Comparison of ENCODE assay signal across 12 mouse cellular contexts in genomic region chr5:149623815-149624675, GRCm38 (mm10). TPM values are rescaled to one million over a fixed set of nuclear protein-coding genes. Genes with fewer than 3 reads are reported as not detected.
A peak's percentile ranks its signal among the peaks of the same experiment; 100 is the strongest.
DNase-seq lines count a peak whose midpoint lies in the region; ATAC-seq and TF ChIP-seq lines count a peak whose summit lies in the region.
"Had no signal": no experiment of that assay in that cellular context is flagged by ENCODE, and none has a peak within 500 bp of the region (broad histone marks: within the 10 kb centered on the region; RNA-seq: fewer than 3 reads in every experiment).

No protein-coding gene starts in this region.

- no peaks in the 10 kb centered on the region for H3K27me3 ChIP-seq in intestine, embryonic 16.5 days (replicated peaks; ENCODE audit: control insufficient read depth, insufficient read depth, low read length)
- H3K27me3 ChIP-seq in intestine, embryonic 15.5 days (replicated peaks): no peaks in the 10 kb centered on the region
- H3K27me3 ChIP-seq in liver, embryonic 14.5 days (ENCODE audit: control insufficient read depth, insufficient read depth, low read length): no peaks in the 10 kb centered on the region

- no peak for DNase-seq in ES-E14 (ENCODE audit: low read depth, low spot score)
- DNase-seq in c-Kit-negative CD71-positive TER-119-positive erythroid progenitor cells, embryonic 14.5 days (ENCODE audit: low read depth, low spot score): peak; percentile 75
- peak; percentile 65 to 73 (median 67) for DNase-seq in liver, embryonic 14.5 days (ENCODE audit: low read depth in 3 of 3, low spot score in 3 of 3)
- no peak for DNase-seq in right cerebral cortex, adult 2 months (ENCODE audit: low spot score in 2 of 2)
- DNase-seq in embryo, embryonic 9.5 days (ENCODE audit: extremely low spot score): no peak
- DNase-seq in right cerebral cortex, postnatal 14 days: no peak
- DNase-seq: cerebellum, postnatal 25 days; gastrocnemius, adult 2 months; heart, postnatal 36 days; layer of hippocampus, postnatal 36 days had no signal

- 74% methylated on average over 8 of the region's 8 CpGs for WGBS in intestine, embryonic 16.5 days
- WGBS in intestine, embryonic 15.5 days: 71% methylated on average over 8 of the region's 8 CpGs
- WGBS in liver, embryonic 14.5 days (ENCODE audit: insufficient replicate concordance): 27% methylated on average over 8 of the region's 8 CpGs

- no peaks in the 10 kb centered on the region for H3K4me1 ChIP-seq in intestine, embryonic 16.5 days (ENCODE audit: control insufficient read depth, insufficient read depth, low read length)
- no peaks in the 10 kb centered on the region for H3K4me1 ChIP-seq in intestine, embryonic 15.5 days (replicated peaks)
- peaks cover 0 to 5% of the 10 kb centered on the region in 2 experiments; a peak in 2 of 4 replicates for H3K4me1 ChIP-seq in ES-E14 (ENCODE audit: control insufficient read depth in 2 of 2, insufficient read depth in 2 of 2, low read length in 2 of 2, poor library complexity in 1 of 2)
- H3K4me1 ChIP-seq in liver, embryonic 14.5 days (replicated peaks; ENCODE audit: control insufficient read depth in 2 of 2, insufficient read depth in 2 of 2, low read length in 1 of 2): peaks cover 15 to 18% of the 10 kb centered on the region in 2 experiments

- H3K4me3 ChIP-seq in intestine, embryonic 16.5 days (ENCODE audit: low read length): no peak overlapping the region
- H3K4me3 ChIP-seq in intestine, embryonic 15.5 days (replicated peaks): no peak overlapping the region
- H3K4me3 ChIP-seq in ES-E14 (ENCODE audit: insufficient read depth in 1 of 2, low read depth in 1 of 2, low read length in 2 of 2, poor library complexity in 1 of 2, severe bottlenecking in 1 of 2): no peak overlapping the region
- no peak overlapping the region for H3K4me3 ChIP-seq in liver, embryonic 14.5 days (ENCODE audit: insufficient read depth in 1 of 2, low read depth in 2 of 2, low read length in 2 of 2)
- H3K4me3 ChIP-seq: gastrocnemius, adult 2 months had no signal

- H3K9me3 ChIP-seq in intestine, embryonic 16.5 days (ENCODE audit: control insufficient read depth, low read length): no peaks in the 10 kb centered on the region
- H3K9me3 ChIP-seq in intestine, embryonic 15.5 days: no peaks in the 10 kb centered on the region
- no peaks in the 10 kb centered on the region for H3K9me3 ChIP-seq in ES-E14 (ENCODE audit: control insufficient read depth, insufficient read depth, low read depth, low read length)
- no peaks in the 10 kb centered on the region for H3K9me3 ChIP-seq in liver, embryonic 14.5 days (ENCODE audit: control insufficient read depth, low read length)

- ATAC-seq in intestine, embryonic 16.5 days: 0 out of 2 replicates have a peak, but pooled peaks have one; percentile 50
- no peak for ATAC-seq in intestine, embryonic 15.5 days
- peak; percentile 87 for ATAC-seq in liver, embryonic 14.5 days (ENCODE audit: insufficient read depth)

- in situ Hi-C loops in ES-E14 (cut with MboI; ENCODE audit: low sequenced_read_pairs in 2 of 2, unreplicated experiment in 2 of 2): no loop called here

- H3K27ac ChIP-seq in intestine, embryonic 16.5 days (ENCODE audit: low read length): no peak overlapping the region
- H3K27ac ChIP-seq in intestine, embryonic 15.5 days: no peak overlapping the region
- no peak overlapping the region for H3K27ac ChIP-seq in ES-E14 (ENCODE audit: insufficient read depth, low read depth, low read length, poor library complexity, severe bottlenecking)
- peak overlapping the region; percentile 93 for H3K27ac ChIP-seq in liver, embryonic 14.5 days
- H3K27ac ChIP-seq: gastrocnemius, adult 2 months had no signal

- peak; percentile 54 for TF ChIP-seq EP300 in liver, embryonic 14.5 days (IDR thresholded peaks at IDR 0.05; ENCODE audit: low read depth)

- H3K9ac ChIP-seq in intestine, embryonic 16.5 days (ENCODE audit: low read depth, low read length): no peak overlapping the region
- H3K9ac ChIP-seq in intestine, embryonic 15.5 days: no peak overlapping the region
- no peak overlapping the region for H3K9ac ChIP-seq in ES-E14 (ENCODE audit: insufficient read depth, low read depth, low read length, poor library complexity, severe bottlenecking)
- H3K9ac ChIP-seq in liver, embryonic 14.5 days (replicated peaks): peak overlapping the region; percentile 53

- no peak overlapping the region for H3K4me2 ChIP-seq in intestine, embryonic 16.5 days (ENCODE audit: low read depth, low read length)
- H3K4me2 ChIP-seq in intestine, embryonic 15.5 days (replicated peaks): no peak overlapping the region
- peak overlapping the region; percentile 38 for H3K4me2 ChIP-seq in liver, embryonic 14.5 days (ENCODE audit: low read depth)

- TF ChIP-seq CTCF in liver, embryonic 14.5 days (IDR thresholded peaks at IDR 0.05; ENCODE audit: low read depth): no peak

- peaks cover 24% of the 10 kb centered on the region for H3K36me3 ChIP-seq in intestine, embryonic 16.5 days (ENCODE audit: control insufficient read depth, insufficient read depth, low read length)
- peaks cover 42% of the 10 kb centered on the region for H3K36me3 ChIP-seq in intestine, embryonic 15.5 days
- peaks cover 72% of the 10 kb centered on the region for H3K36me3 ChIP-seq in ES-E14 (ENCODE audit: control insufficient read depth, insufficient read depth, low read length, poor library complexity, severe bottlenecking)
- H3K36me3 ChIP-seq in liver, embryonic 14.5 days (replicated peaks; ENCODE audit: control insufficient read depth, insufficient read depth, low read depth): peaks cover 50% of the 10 kb centered on the region

TF ChIP-seq in ES-E14, 5 proteins besides CTCF, POLR2A, EP300 and RAD21:
- no peak for TF ChIP-seq CHD2 (IDR thresholded peaks at IDR 0.05; ENCODE audit: low read depth, low read length)
- TF ChIP-seq ZC3H11A (IDR thresholded peaks at IDR 0.05; ENCODE audit: borderline replicate concordance, low read depth, low read length): no peak
- peak; percentile 62 for TF ChIP-seq MAFK (IDR thresholded peaks at IDR 0.05; ENCODE audit: insufficient read depth, low read depth, low read length)
- TF ChIP-seq ZNF384 (IDR thresholded peaks at IDR 0.05; ENCODE audit: low read depth, low read length): no peak
- no peak for TF ChIP-seq HCFC1 (IDR thresholded peaks at IDR 0.05; ENCODE audit: borderline replicate concordance, insufficient read depth, low read length)

RNA-seq across cellular contexts. Expression of gene Hsph1, which starts 12.1 kb away (rescaled TPM):
- 47.7 and 47.9 TPM in 2 replicates for polyA plus RNA-seq in intestine, embryonic 16.5 days (2015; fragmentation: Nextera tagmentation; extraction: Ambion mirVana)
- polyA plus RNA-seq in intestine, embryonic 15.5 days (2015; fragmentation: Nextera tagmentation; extraction: Ambion mirVana): 54.8 and 56.8 TPM in 2 replicates
- 80.4 and 98.3 TPM in 2 replicates for total RNA-seq in ES-E14 (2012; rRNA removed)
- 12.6 and 33.5 TPM in 2 replicates for polyA plus RNA-seq in liver, embryonic 14.5 days (2012; rRNA removed)
- polyA plus RNA-seq in liver, embryonic 14.5 days (2014; fragmentation: Nextera tagmentation; extraction: Ambion mirVana): 23.5 and 28.1 TPM in 2 replicates

RNA-seq across cellular contexts. Expression of gene B3glct, which starts 54.0 kb away (rescaled TPM):
- polyA plus RNA-seq in intestine, embryonic 16.5 days (2015; fragmentation: Nextera tagmentation; extraction: Ambion mirVana): 9.7 and 11.4 TPM in 2 replicates
- polyA plus RNA-seq in intestine, embryonic 15.5 days (2015; fragmentation: Nextera tagmentation; extraction: Ambion mirVana): 11.2 and 12.3 TPM in 2 replicates
- total RNA-seq in ES-E14 (2012; rRNA removed): 6.0 and 7.2 TPM in 2 replicates
- 2.3 and 2.9 TPM in 2 replicates for polyA plus RNA-seq in liver, embryonic 14.5 days (2012; rRNA removed)
- polyA plus RNA-seq in liver, embryonic 14.5 days (2014; fragmentation: Nextera tagmentation; extraction: Ambion mirVana): 4.1 and 5.0 TPM in 2 replicates

Comparison
In these comparisons a context has a peak if more than half of its experiments do, and no peak if none do; other contexts are left out.
1. DNase-seq: peak in c-Kit-negative CD71-positive TER-119-positive erythroid progenitor cells, embryonic 14.5 days (single experiment) and liver, embryonic 14.5 days (3 of 3); none in ES-E14 (single experiment), right cerebral cortex, adult 2 months (0 of 2), embryo, embryonic 9.5 days (single experiment) and right cerebral cortex, postnatal 14 days (single experiment).